Mouse (Mus musculus) thymus, postnatal 10 days (tissue): ENCODE results near the gene Crnkl1.

Source experiments
- DNase-seq, 2 experiments: peaks; one replicate each; pipeline ENCODE4 v3.0.0; 2021; ENCODE audit warnings: low spot score in 2 of 2

Gene Crnkl1

GRCm38 (mm10) chr2:145934339-145935231, at the start of gene Crnkl1, which contains the start of gene Cfap61:
Gene Crnkl1, minus strand, starts transcription at chr2:145935014.
Gene Cfap61, plus strand, starts transcription at chr2:145934784.
- peak; percentile 87 to 89 for DNase-seq

- DNase-seq, result no peak
Measured at GRCm38 (mm10) chr2:145982317-145983045, 47.7 kb upstream of the Crnkl1 start.

- no peak for DNase-seq
Measured at GRCm38 (mm10) chr2:145981699-145982112, 46.9 kb upstream of the Crnkl1 start.

GRCm38 (mm10) chr2:145980881-145981280, 46.1 kb upstream of the Crnkl1 start:
- no peak for DNase-seq

GRCm38 (mm10) chr2:145979616-145980015, 44.8 kb upstream of the Crnkl1 start:
- no peak for DNase-seq

GRCm38 (mm10) chr2:145972571-145972970, 37.8 kb upstream of the Crnkl1 start:
- DNase-seq, result no peak

GRCm38 (mm10) chr2:145971237-145972010, 36.6 kb upstream of the Crnkl1 start:
- no peak for DNase-seq

- DNase-seq, result no peak
Measured at GRCm38 (mm10) chr2:145970751-145971150, 35.9 kb upstream of the Crnkl1 start.

GRCm38 (mm10) chr2:145961861-145962260, 27.0 kb upstream of the Crnkl1 start:
- DNase-seq, result no peak

GRCm38 (mm10) chr2:145958551-145958950, 23.7 kb upstream of the Crnkl1 start:
- no peak for DNase-seq

GRCm38 (mm10) chr2:145958097-145958496, 23.3 kb upstream of the Crnkl1 start:
- DNase-seq, result no peak

GRCm38 (mm10) chr2:145957450-145957849, 22.6 kb upstream of the Crnkl1 start:
- DNase-seq, result peak in 1 of 2 experiments; percentile 40

GRCm38 (mm10) chr2:145956318-145956717, 21.5 kb upstream of the Crnkl1 start:
- no peak for DNase-seq

- DNase-seq, result no peak
Measured at GRCm38 (mm10) chr2:145955844-145956243, 21.0 kb upstream of the Crnkl1 start.

GRCm38 (mm10) chr2:145952726-145953125, 17.9 kb upstream of the Crnkl1 start:
- DNase-seq, result no peak

GRCm38 (mm10) chr2:145950239-145950638, 15.4 kb upstream of the Crnkl1 start:
- no peak for DNase-seq

GRCm38 (mm10) chr2:145949475-145950068, 14.8 kb upstream of the Crnkl1 start:
- DNase-seq, result no peak

GRCm38 (mm10) chr2:145948402-145948954, 13.7 kb upstream of the Crnkl1 start:
- no peak for DNase-seq

- no peak for DNase-seq
Measured at GRCm38 (mm10) chr2:145944286-145944685, 9.5 kb upstream of the Crnkl1 start.

GRCm38 (mm10) chr2:145941403-145941802, 6.6 kb upstream of the Crnkl1 start:
- DNase-seq, result no peak

- no peak for DNase-seq
Measured at GRCm38 (mm10) chr2:145936975-145937374, 2.2 kb upstream of the Crnkl1 start.
